Mouse (Mus musculus) right cerebral cortex, postnatal 36 days (tissue): Measurements from ENCODE around the gene Aldh16a1.

ENCODE experiments used
- DNase-seq, 2 experiments: peaks; one replicate each; pipeline ENCODE4 v3.0.0; 2022; ENCODE audit warnings: low spot score in 2 of 2, mixed read lengths in 1 of 2

Aldh16a1 gene

DNA sequence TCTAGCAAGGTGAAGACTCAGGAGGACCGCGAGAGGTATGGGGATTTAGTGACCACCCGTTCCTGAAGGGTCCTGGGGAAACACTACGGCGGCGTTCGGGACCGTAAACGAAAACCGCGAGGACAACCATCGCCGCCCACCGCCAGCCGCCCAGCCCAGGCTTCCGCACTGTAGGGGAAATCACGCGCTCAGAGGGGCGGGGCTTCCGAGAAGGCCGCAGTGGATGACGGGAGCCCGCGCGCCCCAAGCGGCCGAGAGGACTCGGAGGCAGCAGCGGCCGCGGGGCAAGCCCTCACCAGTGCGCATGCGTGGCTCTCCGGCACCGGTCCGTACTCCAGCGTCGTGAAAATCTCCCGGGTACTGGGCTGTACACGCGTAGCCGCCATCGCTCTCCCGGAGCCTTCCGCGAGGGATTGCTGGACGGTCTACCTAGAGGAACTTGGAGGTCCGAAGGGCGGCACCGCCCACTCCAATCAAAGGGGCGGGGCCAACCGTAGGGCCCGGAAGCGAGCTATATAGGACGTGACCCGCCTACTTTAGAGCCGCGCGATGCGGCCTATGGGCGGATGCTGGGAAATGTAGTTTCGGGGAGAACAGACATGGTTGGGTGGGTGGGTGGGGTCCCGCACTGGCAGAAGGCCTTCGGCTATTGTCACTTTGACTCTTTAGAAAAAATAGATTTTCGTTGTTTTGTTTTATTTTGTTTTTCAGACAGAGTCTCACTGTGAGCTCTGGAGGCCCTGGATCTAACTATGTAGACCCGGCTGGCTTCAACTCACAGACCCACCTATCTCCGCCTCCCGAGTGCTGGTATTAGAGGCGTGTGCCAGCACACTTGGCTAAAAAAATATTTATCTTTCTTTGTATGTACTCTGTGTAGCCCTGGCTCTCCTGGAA lies at the start of gene Aldh16a1, which contains the start of gene Pih1d1:
Gene Aldh16a1, minus strand, starts transcription at position 489 of the 897 bp plus-strand sequence.
Gene Pih1d1, plus strand, starts transcription at position 208 of the 897 bp plus-strand sequence.
- peak; percentile 95 to 96 for DNase-seq

- no peak for DNase-seq
These were observed 48.3 kb upstream of the Aldh16a1 start for GRCm38 (mm10) chr7:45202654-45203053.

DNA sequence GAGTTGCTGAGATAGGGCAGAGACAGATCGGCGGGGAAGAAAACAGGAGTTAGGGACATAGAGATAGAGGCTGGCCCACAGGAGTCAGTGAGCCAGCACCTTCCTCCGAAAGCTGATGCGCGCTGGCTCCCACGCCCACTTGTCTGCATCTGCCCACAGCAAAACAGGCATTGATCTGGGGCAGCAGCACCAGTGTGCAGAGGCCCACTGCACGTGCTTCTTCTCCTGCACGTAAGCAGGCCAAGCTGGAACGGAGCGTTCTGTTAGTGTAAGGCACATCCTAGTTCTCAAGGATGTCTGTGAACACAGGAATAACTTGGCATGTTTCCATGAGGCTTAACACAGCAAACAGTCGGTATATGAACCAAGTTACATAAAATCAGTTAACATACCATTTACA lies 44.6 kb upstream of the Aldh16a1 start:
- DNase-seq, result peak; percentile 62 to 82

DNA sequence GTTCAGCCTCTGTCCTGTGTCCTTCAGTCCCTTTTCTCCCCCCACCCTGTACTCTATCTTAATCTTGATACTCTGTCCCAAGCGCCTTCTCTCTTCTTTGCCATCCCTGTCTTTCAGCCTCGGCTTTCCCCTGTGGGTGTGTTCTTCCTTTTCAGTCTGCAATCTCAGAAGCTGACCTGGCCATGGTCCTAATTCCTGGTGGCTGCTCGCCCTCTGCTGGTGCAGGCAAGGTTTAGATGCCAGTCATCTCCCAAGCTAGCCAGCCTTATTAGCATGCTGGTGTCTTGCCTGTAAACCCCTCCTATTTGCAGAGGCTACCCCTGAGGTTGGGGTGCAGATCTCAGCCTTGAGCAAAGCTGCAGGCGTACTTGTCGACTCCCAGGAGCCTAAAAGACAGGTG lies 44.1 kb upstream of the Aldh16a1 start:
- DNase-seq, result peak; percentile 56 to 65

DNA sequence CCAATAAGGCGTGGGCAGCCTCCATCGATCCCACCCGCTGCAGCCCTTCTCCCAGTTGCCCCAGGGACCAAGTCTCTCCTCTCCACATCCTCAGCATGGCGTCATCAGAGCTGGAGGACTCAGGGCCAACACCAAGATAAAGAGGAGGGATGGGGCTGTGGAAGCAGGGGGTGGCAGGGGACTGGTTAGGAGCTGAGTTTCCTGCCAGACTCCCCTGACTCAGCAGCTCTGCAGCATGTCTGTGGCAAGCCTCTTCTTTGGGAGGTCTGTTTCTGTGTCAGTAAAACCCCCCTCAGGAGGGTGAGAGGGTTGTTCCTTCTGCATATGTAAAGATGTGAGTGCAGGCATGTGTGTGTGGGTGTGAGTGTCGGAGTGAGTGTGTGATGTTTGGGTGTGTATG lies 42.6 kb upstream of the Aldh16a1 start:
- DNase-seq, result no peak

DNA sequence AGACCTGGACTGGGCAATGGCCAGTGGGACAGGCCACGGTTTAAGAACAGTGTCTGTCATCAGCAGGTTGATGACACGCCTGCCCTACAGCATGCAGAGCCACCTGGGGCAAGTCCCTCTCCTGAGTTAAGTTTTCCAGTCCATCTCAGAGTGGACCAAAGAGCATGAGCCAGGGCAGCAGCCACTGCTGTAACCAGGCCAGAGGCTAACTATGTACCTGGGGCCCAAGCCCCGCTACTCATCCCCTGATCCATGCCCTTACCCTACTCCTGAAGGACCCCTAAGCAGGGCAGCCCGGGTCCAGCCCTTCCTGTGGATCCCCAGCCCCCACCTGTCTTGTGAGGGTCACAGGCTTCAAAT lies 41.8 kb upstream of the Aldh16a1 start:
- DNase-seq, result no peak

DNA sequence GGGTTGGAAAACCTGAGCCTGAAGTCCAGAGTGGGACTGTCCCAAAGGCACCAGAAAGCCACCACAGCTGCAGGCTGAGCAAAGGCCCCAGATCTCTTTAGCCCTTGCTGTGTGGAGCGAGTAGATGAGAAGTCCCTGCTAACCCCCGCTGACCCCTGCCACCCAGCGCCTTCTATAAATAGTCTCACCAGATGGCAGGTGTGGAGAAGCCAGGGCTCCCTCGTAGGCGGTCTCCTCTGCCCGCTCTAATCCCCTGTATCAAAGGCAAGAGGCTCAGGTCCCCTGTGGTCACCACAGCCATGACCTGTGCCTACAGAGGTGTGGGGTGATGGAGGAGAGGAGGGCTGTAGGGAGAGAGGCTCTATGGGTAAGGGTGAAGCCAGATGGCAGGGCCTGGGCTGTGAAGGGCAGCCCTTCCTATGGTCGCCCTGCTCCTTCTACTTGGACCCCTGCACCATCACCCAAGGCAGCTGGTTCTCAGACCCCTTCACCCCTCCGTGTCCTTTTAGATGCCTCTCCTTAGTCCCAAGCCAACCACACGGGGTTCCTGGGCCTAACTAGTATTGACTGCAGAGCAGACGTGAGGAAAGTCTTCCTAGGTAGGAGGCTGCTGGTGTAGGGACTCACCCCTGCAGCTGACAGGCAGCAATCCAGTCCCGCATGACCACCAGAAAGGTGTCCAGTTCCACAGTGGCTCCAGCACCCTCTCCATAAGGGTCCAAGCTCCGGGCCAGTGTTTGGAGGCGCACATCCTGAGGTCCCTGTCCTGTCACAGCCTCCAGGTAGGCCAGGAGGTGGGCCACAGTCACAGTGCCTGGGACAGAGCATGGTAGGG lies 41.2 kb upstream of the Aldh16a1 start:
- no peak for DNase-seq

DNA sequence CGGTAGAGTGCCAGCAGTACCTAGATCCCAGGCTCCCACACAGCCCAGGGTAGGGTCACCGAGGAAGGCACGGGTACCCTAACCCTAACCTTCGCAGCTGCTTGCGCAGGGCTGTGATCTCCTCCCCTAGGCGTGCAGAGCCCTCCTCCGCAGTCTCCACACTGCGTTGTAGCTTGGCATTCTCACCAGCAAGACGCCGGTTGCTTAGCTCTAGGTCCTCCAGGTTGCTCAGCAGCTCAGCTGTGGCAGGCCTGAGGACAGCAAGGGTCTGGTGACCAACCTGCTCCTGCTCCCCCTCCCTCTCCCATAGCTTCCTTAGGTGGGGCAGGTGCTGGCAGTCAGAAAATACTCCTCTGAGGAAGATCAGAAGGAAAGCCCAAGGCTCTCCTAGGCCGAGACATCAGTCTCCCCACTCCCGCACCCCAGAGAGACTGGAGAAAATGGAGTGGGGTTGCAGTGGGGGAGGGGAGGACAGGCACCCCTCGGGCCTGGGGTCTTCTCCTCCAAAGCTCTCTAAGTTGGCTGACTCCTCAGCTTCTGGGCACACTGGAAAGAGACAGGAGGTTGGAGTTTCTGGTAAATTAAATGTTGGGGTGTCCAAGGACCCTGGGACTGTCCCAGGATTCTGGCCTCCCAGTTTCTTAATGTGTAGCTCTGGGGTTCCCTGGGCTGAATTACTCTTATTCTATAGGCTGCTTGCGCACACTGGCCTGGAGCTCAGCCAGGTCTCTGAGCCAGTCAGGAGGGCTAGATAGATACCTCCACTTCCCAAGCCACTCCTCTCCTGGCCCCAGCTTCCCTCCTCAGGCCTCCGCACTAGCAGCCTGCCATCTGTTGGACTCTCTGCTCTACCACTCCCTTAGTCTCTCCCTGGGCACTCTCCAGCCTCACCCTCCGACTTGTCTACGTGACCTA lies 39.7 kb upstream of the Aldh16a1 start:
- no peak for DNase-seq

GRCm38 (mm10) chr7:45193406-45193805 lies 39.0 kb upstream of the Aldh16a1 start:
- no peak for DNase-seq

DNA sequence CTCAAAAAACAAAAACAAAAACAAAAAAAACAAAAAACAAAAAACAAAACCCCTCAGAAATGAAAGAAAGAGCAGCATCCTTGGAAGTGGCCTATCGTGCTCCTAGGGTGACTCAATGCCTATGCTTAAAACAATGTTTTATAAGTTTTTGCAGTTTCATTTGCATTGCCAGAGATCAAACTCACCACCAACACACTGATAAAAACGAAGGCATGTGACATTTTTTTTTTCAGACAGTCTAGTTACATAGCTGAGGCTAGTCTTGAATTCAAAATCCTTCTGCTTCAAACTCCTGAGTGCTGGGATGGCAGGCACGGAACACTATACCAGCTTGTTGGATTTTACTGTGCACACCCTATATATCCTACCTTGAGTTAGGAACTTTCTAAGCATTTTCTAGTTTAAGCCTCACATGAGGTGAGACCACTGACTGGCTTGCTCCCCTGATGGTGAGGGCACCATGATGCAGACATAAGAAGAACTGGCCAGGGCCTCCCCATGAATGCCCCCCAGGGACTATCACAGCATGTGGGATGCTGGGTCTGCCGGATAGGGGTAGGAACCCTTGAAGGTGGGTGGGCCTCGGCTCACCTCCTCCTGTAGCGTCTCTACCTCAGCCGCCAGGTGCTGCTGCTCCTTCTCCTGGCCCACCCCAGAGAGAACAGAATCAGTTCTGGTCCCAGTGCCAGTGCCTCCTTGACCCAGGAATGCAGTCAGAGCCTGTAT lies 38.4 kb upstream of the Aldh16a1 start:
- DNase-seq, result no peak

DNA sequence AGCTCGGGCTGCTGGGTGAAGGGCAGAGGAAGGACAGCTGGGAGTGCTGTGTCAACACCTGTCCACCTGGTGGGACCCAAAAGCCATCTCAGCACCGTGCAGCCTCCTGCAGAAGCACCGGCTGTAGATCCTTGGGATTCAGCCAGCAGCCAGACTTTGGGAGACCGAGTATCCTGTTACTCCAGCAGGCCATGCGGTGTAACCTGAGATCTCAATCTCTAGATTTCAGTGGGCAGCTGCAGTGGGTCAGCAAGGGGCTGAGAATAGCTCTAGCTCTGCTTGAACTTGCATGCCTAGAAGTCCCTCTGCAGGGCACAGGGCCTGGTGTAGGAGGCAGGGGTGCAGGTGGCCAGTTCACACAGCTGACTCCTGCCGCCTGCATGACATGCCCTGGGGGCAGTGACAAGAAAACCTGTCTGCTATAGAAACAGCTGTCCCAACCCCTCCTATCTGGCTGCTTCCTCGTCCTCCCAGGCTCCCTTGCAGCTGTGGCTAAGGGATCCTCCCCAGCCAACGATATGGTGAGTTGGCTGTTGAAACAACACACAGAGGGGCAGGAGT lies 37.5 kb upstream of the Aldh16a1 start:
- DNase-seq, result no peak

DNA sequence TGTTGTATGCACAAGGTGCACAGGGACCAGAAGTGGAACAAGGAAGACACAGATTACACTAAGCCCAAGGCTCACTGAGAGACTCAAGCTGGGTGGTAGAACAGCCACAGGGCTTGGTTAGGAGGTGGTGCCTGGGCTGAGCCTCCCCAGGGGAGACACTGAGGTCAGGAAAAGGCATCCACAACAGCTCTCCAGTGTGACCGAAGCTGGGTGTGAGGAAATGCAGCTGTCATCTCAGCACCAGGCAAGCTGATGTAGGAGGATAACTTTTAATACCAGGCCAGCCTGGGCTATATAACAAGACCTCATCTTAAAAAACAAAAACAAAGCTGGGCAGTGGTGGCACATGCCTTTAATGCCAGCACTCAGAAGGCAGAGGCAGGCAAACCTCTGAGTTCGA lies 36.8 kb upstream of the Aldh16a1 start:
- no peak for DNase-seq

GRCm38 (mm10) chr7:45190186-45190585 lies 35.8 kb upstream of the Aldh16a1 start:
- DNase-seq, result no peak

- DNase-seq, result peak in 1 of 2 experiments; percentile 80
These were observed 35.2 kb upstream of the Aldh16a1 start for GRCm38 (mm10) chr7:45189600-45189999.

DNA sequence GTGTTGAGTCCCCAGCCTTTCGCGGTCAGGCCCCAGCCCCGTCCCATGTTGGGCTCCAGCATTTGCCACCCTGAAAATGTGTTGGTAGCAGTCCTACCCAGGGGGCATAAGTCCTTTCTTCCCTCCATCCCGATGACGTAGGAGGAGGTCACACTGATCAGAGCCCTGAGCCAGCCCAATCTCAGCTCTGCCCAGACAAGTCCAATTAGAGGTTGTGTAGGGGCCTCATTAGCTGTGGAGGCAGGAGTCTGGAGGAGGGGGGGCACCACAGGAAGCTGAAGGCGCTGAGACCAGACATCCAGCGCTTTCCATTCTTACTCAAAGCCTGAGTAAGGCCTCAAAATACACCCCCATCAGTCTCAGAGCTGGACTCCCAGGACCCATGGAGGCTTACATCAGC lies 31.5 kb upstream of the Aldh16a1 start:
- DNase-seq, result no peak

GRCm38 (mm10) chr7:45183672-45184071 lies 29.3 kb upstream of the Aldh16a1 start:
- DNase-seq, result no peak

GRCm38 (mm10) chr7:45182606-45183005 lies 28.2 kb upstream of the Aldh16a1 start:
- no peak for DNase-seq

DNA sequence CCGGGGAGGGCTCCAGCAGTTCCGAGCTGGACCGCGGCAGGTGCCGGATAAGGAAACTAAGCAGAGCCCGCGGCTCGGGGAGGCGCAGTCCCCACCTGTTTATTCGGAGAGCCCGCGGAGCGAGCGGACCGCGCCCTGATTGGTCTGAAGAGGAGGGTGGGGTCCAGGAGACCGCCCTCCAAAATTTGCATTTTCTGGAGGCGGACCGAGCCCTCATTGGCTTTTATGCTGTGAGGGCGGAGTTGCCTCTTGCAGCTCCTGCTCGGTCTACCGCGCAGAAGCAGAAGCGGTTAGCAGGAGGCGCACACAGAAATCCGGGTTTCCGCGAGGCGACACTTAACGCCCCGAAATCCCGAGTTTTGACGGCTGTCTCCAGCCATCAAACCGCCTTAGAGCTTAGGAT lies 27.8 kb upstream of the Aldh16a1 start:
- DNase-seq, result peak; percentile 80 to 87

- DNase-seq, result no peak
These were observed 27.2 kb upstream of the Aldh16a1 start for GRCm38 (mm10) chr7:45181540-45181939.

DNA sequence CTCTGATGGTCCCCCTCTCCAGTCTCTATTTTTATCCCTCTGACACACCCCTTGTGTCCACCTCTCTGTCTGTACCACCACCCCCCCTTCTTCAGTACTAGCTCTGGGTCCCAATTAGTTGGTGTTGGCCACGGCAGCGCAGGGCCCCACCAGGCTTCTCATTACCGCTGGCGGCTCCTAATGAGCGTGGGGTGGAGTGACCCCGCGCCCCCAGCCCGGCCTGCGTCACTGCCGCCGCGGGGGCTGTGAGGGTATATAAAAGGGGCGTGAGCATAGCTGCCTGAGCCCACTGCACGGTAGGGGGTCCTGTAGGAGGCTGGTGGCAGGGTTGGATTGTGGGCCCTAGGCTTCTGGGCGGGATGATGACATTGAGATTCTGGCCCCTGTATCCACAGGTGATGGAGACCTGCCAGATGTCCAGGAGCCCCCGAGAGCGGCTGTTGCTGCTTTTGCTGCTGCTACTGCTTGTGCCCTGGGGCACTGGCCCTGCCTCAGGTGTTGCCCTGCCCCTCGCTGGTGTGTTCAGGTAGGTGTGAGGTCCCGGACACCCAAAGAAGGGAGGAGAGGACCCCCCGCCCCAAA lies 26.6 kb upstream of the Aldh16a1 start, which contains the start of gene Pth2:
Gene Pth2, plus strand, starts transcription at position 100 of the 582 bp plus-strand sequence.
- DNase-seq, result no peak
